Mouse (Mus musculus) embryonic facial prominence, embryonic 12.5 days (tissue): ENCODE measurements at regions not wholly inside any gene's neighbourhood (a gene's known extent, or its start where the extent isn't known, plus 50 kb on each side); places are given as distances from the start of the nearest gene placed in this dataset.
"Not testable (repeated sequence)": the region's sequence is repeated elsewhere in the genome, so short reads cannot be mapped to it uniquely, and the experiment has no call there.

Source experiments
- ATAC-seq: fragments of 200-750 bp; cut with Nextera tagmentation; 2 replicates; pipeline ENCODE4 v1.8.0; 2017; ENCODE audit not compliant: insufficient number of reproducible peaks, insufficient read depth, low FRiP score, low TSS enrichment
- H3K27ac ChIP-seq: fragments of 300-500 bp; sonication (generic); 2 replicates; pipeline ENCODE4 v1.5.1; 2016; ENCODE audit warnings: mild to moderate bottlenecking
- H3K27me3 ChIP-seq: fragments of 300-500 bp; sonication (generic); 2 replicates; pipeline ENCODE4 v1.6.1; 2016; ENCODE audit warnings: mild to moderate bottlenecking, moderate library complexity
- H3K36me3 ChIP-seq: fragments of 300-500 bp; sonication (generic); 2 replicates; pipeline ENCODE4 v1.6.1; 2016; ENCODE audit warnings: mild to moderate bottlenecking
- H3K4me1 ChIP-seq: fragments of 300-500 bp; sonication (generic); 2 replicates; pipeline ENCODE4 v1.6.1; 2016
- H3K4me2 ChIP-seq: fragments of 300-500 bp; sonication (generic); replicated peaks from 2 replicates; pipeline ENCODE4 v1.6.1; 2016; ENCODE audit warnings: mild to moderate bottlenecking, moderate library complexity
- H3K4me3 ChIP-seq: fragments of 300-500 bp; sonication (generic); 2 replicates; pipeline ENCODE4 v1.5.1; 2016; ENCODE audit warnings: mild to moderate bottlenecking
- H3K9ac ChIP-seq: fragments of 300-500 bp; sonication (generic); 2 replicates; pipeline ENCODE4 v1.6.1; 2016; ENCODE audit warnings: mild to moderate bottlenecking, moderate library complexity
- H3K9me3 ChIP-seq: fragments of 300-500 bp; sonication (generic); 2 replicates; pipeline ENCODE4 v1.6.1; 2016; ENCODE audit warnings: mild to moderate bottlenecking, moderate library complexity
- WGBS: fragments of 180-500 bp; shearing (Covaris S2); methylation state at CpG from one replicate; pipeline ENCODE4 v1.1.7; 2016; 5-methylcytosine and 5-hydroxymethylcytosine counted together

- WGBS = 4% methylated on average over 1 of the region's 1 CpGs
- ATAC-seq = no peak
- H3K4me3 ChIP-seq = no peak overlapping the region
Observed at GRCm38 (mm10) chr2:57185151-57185550, 52.3 kb upstream of the Gpd2 start.

GRCm38 (mm10) chr2:57183108-57183507 lies 54.3 kb upstream of the Gpd2 start:
- WGBS = 69% methylated on average over 3 of the region's 3 CpGs
- not testable (repeated sequence) for ATAC-seq, H3K36me3 ChIP-seq, H3K27ac ChIP-seq, H3K4me1 ChIP-seq, H3K4me3 ChIP-seq, H3K9ac ChIP-seq, H3K4me2 ChIP-seq, H3K27me3 ChIP-seq, H3K9me3 ChIP-seq

More at GRCm38 (mm10) chr2:57185151-57185550, 52.3 kb upstream of the Gpd2 start:
- Histone ChIP-seq H3K4me2 (no peak overlapping the region), H3K4me1 (peaks cover 3% of the 10 kb centered on the region; the same call in 1 of the 2 replicates), H3K36me3 (no peaks in the 10 kb centered on the region), H3K27ac (no peak overlapping the region), H3K9me3 (no peaks in the 10 kb centered on the region), H3K9ac (no peak overlapping the region), H3K27me3 (no peaks in the 10 kb centered on the region)

- H3K27me3 ChIP-seq = no peaks in the 10 kb centered on the region
- no peaks in the 10 kb centered on the region for H3K9me3 ChIP-seq
- H3K36me3 ChIP-seq = no peaks in the 10 kb centered on the region
- peaks cover 3% of the 10 kb centered on the region; the same call in 1 of the 2 replicates for H3K4me1 ChIP-seq
- peak; percentile 95 for ATAC-seq
- peak overlapping the region; percentile 44 for H3K4me2 ChIP-seq
- peak overlapping the region; percentile 53 for H3K4me3 ChIP-seq
- WGBS = 1% methylated on average over 37 of the region's 37 CpGs
- peak overlapping the region; percentile 90 for H3K27ac ChIP-seq
- H3K9ac ChIP-seq = peak overlapping the region; percentile 51
Observed at GRCm38 (mm10) chr2:57181692-57182541, 55.5 kb upstream of the Gpd2 start.

- H3K9ac ChIP-seq = peak overlapping the region; percentile 51; the same call in 1 of the 2 replicates
- WGBS = 18% methylated on average over 4 of the region's 4 CpGs
Observed at GRCm38 (mm10) chr2:57181350-57181691, 56.1 kb upstream of the Gpd2 start.

GRCm38 (mm10) chr2:57178056-57178455 lies 54.3 kb upstream of the Nr4a2 start:
- WGBS = 87% methylated on average over 6 of the region's 6 CpGs
- no peaks in the 10 kb centered on the region for H3K9me3 ChIP-seq
- no peak for ATAC-seq

More at GRCm38 (mm10) chr2:57181350-57181691, 56.1 kb upstream of the Gpd2 start:
- Histone ChIP-seq H3K4me2 (peak overlapping the region; percentile 44), H3K4me1 (peaks cover 3% of the 10 kb centered on the region; the same call in 1 of the 2 replicates), H3K36me3 (no peaks in the 10 kb centered on the region), H3K9me3 (no peaks in the 10 kb centered on the region), H3K27ac (peak overlapping the region; percentile 90), H3K4me3 (peak overlapping the region; percentile 53), H3K27me3 (no peaks in the 10 kb centered on the region)
- ATAC-seq = no peak; the same call in 1 of the 2 replicates

GRCm38 (mm10) chr2:57176547-57176946 lies 52.7 kb upstream of the Nr4a2 start:
- peaks cover 3% of the 10 kb centered on the region; the same call in 1 of the 2 replicates for H3K4me1 ChIP-seq
- no peaks in the 10 kb centered on the region for H3K36me3 ChIP-seq
- H3K4me2 ChIP-seq = no peak overlapping the region
- H3K9ac ChIP-seq = no peak overlapping the region
- H3K4me3 ChIP-seq = no peak overlapping the region
- no peaks in the 10 kb centered on the region for H3K27me3 ChIP-seq
- no peak for ATAC-seq
- WGBS = 88% methylated on average over 7 of the region's 7 CpGs
- H3K9me3 ChIP-seq = no peaks in the 10 kb centered on the region
- H3K27ac ChIP-seq = no peak overlapping the region

More at GRCm38 (mm10) chr2:57178056-57178455, 54.3 kb upstream of the Nr4a2 start:
- Histone ChIP-seq H3K4me2 (no peak overlapping the region), H3K9ac (no peak overlapping the region), H3K4me1 (peaks cover 3% of the 10 kb centered on the region; the same call in 1 of the 2 replicates), H3K27ac (no peak overlapping the region), H3K4me3 (no peak overlapping the region), H3K36me3 (no peaks in the 10 kb centered on the region), H3K27me3 (no peaks in the 10 kb centered on the region)

- Histone ChIP-seq H3K36me3 (no peaks in the 10 kb centered on the region), H3K9ac (no peak overlapping the region), H3K4me1 (no peaks in the 10 kb centered on the region), H3K4me3 (no peak overlapping the region), H3K4me2 (no peak overlapping the region), H3K27ac (no peak overlapping the region), H3K27me3 (no peaks in the 10 kb centered on the region), H3K9me3 (no peaks in the 10 kb centered on the region)
- no peak for ATAC-seq
- 72% methylated on average over 1 of the region's 1 CpGs for WGBS
Observed at GRCm38 (mm10) chr2:57175219-57175618, 51.4 kb upstream of the Nr4a2 start.
